20 mouse cellular contexts compared by ENCODE assay signal in the genomic region with DNA sequence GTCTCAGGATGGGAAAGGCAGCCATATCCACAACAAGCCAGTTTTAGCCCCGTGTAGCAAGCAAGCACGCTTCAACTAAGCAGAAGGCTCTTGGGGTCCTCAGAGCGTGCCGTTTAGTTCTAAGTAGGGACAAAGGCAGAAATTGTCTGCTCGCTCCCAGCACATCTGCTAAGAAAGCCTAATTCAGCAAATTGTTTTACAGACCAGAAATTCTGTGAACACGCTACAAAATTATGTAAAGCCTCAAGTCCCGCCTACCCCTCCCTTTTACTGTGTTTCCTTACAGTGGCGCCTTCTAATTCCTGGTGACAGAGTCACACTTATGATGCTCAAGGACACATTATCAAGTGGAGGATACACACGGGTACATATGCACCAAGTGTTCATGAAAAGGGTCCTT.
DNase-seq lines count a peak whose midpoint lies in the region; ATAC-seq and TF ChIP-seq lines count a peak whose summit lies in the region.
"Had no signal": no experiment of that assay in that cellular context is flagged by ENCODE, and none has a peak within 500 bp of the region (broad histone marks: within the 10 kb centered on the region; RNA-seq: fewer than 3 reads in every experiment).

No protein-coding gene starts in this region.

- DNase-seq in forebrain, embryonic 14.5 days (ENCODE audit: low spot score) = peak; percentile 46
- DNase-seq in forebrain, embryonic 11.5 days (ENCODE audit: low spot score) = no peak
- DNase-seq in hindbrain, postnatal 0 days (ENCODE audit: low spot score) = no peak
- no peak for DNase-seq in hindbrain, embryonic 11.5 days (ENCODE audit: low spot score)
- peak; percentile 43 for DNase-seq in Muller cell, postnatal 12 days (ENCODE audit: inconsistent ontology term)
- peak; percentile 53 for DNase-seq in brain, adult 2 months (ENCODE audit: low read depth, low spot score)
- DNase-seq in gastrocnemius, postnatal 14 days = no peak
- DNase-seq in frontal cortex, postnatal 36 days (ENCODE audit: low spot score in 2 of 2) = no peak
- DNase-seq: adrenal gland, adult 8-10 months; adrenal gland, postnatal 36 days; cerebellum, adult 11-12 months; cerebellum, adult 9-11 months; cerebellum, postnatal 36 days; gastrocnemius, postnatal 10 days; heart, adult 2 months; heart, postnatal 14 days; kidney, adult 2 months had no signal

- intact Hi-C loops in gastrocnemius, postnatal 14 days (cut with DNase I; ENCODE audit: low total_unique reads) = no loop called here

- H3K9ac ChIP-seq in forebrain, embryonic 14.5 days (ENCODE audit: low read length) = no peak overlapping the region; the same call in 1 of the 2 replicates
- no peak overlapping the region for H3K9ac ChIP-seq in forebrain, embryonic 11.5 days (ENCODE audit: low read length)
- H3K9ac ChIP-seq in hindbrain, postnatal 0 days (replicated peaks; ENCODE audit: low read length) = no peak overlapping the region
- H3K9ac ChIP-seq in hindbrain, embryonic 11.5 days (ENCODE audit: low read depth, low read length) = no peak overlapping the region
- H3K9ac ChIP-seq: heart, embryonic 15.5 days had no signal

- H3K4me3 ChIP-seq in forebrain, embryonic 14.5 days (ENCODE audit: low read depth, low read length) = no peak overlapping the region
- H3K4me3 ChIP-seq in forebrain, embryonic 11.5 days (ENCODE audit: low read depth, low read length) = no peak overlapping the region
- H3K4me3 ChIP-seq in hindbrain, postnatal 0 days (ENCODE audit: low read length) = no peak overlapping the region
- no peak overlapping the region for H3K4me3 ChIP-seq in hindbrain, embryonic 11.5 days (ENCODE audit: low read depth, low read length)
- H3K4me3 ChIP-seq: heart, adult 2 months; heart, embryonic 15.5 days had no signal

- ATAC-seq in forebrain, embryonic 14.5 days = no peak
- no peak for ATAC-seq in forebrain, embryonic 11.5 days (replicated peaks; ENCODE audit: low FRiP score)
- no peak for ATAC-seq in hindbrain, postnatal 0 days
- ATAC-seq in hindbrain, embryonic 11.5 days (ENCODE audit: low FRiP score) = no peak
- ATAC-seq: intestine, embryonic 16.5 days had no signal

- H3K27me3 ChIP-seq in forebrain, embryonic 14.5 days (replicated peaks; ENCODE audit: control insufficient read depth, insufficient read depth, low read length) = no peaks in the 10 kb centered on the region
- no peaks in the 10 kb centered on the region for H3K27me3 ChIP-seq in forebrain, embryonic 11.5 days (ENCODE audit: control insufficient read depth, insufficient read depth, low read length)
- no peaks in the 10 kb centered on the region for H3K27me3 ChIP-seq in hindbrain, postnatal 0 days (ENCODE audit: insufficient read depth, low read length)
- H3K27me3 ChIP-seq in hindbrain, embryonic 11.5 days (ENCODE audit: control insufficient read depth, insufficient read depth, low read length) = no peaks in the 10 kb centered on the region
- H3K27me3 ChIP-seq: heart, embryonic 15.5 days had no signal

- no peak overlapping the region for H3K4me2 ChIP-seq in forebrain, embryonic 14.5 days (ENCODE audit: low read length)
- no peak overlapping the region for H3K4me2 ChIP-seq in forebrain, embryonic 11.5 days (ENCODE audit: low read depth, low read length, severe bottlenecking)
- no peak overlapping the region for H3K4me2 ChIP-seq in hindbrain, postnatal 0 days (ENCODE audit: low read depth, low read length)
- H3K4me2 ChIP-seq in hindbrain, embryonic 11.5 days (replicated peaks; ENCODE audit: low read depth, low read length) = no peak overlapping the region
- H3K4me2 ChIP-seq: heart, embryonic 11.5 days; heart, embryonic 15.5 days had no signal

- no peaks in the 10 kb centered on the region for H3K36me3 ChIP-seq in forebrain, embryonic 14.5 days (ENCODE audit: control insufficient read depth, insufficient read depth, low read length)
- no peaks in the 10 kb centered on the region for H3K36me3 ChIP-seq in forebrain, embryonic 11.5 days (ENCODE audit: control insufficient read depth, insufficient read depth, low read length)
- H3K36me3 ChIP-seq in hindbrain, postnatal 0 days (ENCODE audit: insufficient read depth, low read length) = no peaks in the 10 kb centered on the region
- H3K36me3 ChIP-seq in hindbrain, embryonic 11.5 days (ENCODE audit: control insufficient read depth, insufficient read depth, low read length) = no peaks in the 10 kb centered on the region
- H3K36me3 ChIP-seq: heart, embryonic 15.5 days had no signal

- H3K27ac ChIP-seq in forebrain, embryonic 14.5 days (ENCODE audit: low read depth, low read length) = no peak overlapping the region
- no peak overlapping the region for H3K27ac ChIP-seq in forebrain, embryonic 11.5 days (ENCODE audit: low read depth, low read length)
- 0 out of 2 replicates have a peak overlapping the region, but pooled peaks have one; percentile 7 for H3K27ac ChIP-seq in hindbrain, postnatal 0 days
- H3K27ac ChIP-seq in hindbrain, embryonic 11.5 days (ENCODE audit: low read depth, low read length) = no peak overlapping the region
- H3K27ac ChIP-seq: heart, adult 2 months; heart, embryonic 15.5 days had no signal

- no peak for TF ChIP-seq CTCF in hindbrain, postnatal 0 days (IDR thresholded peaks at IDR 0.05; ENCODE audit: low read depth)

- WGBS in forebrain, embryonic 14.5 days = 50% methylated on average over 9 of the region's 9 CpGs
- 77% methylated on average over 9 of the region's 9 CpGs for WGBS in forebrain, embryonic 11.5 days
- WGBS in hindbrain, postnatal 0 days = 47% methylated on average over 9 of the region's 9 CpGs
- WGBS in hindbrain, embryonic 11.5 days = 82% methylated on average over 9 of the region's 9 CpGs

- H3K9me3 ChIP-seq in forebrain, embryonic 14.5 days (replicated peaks; ENCODE audit: control insufficient read depth, low read length) = no peaks in the 10 kb centered on the region
- H3K9me3 ChIP-seq in forebrain, embryonic 11.5 days (ENCODE audit: control insufficient read depth, low read length) = no peaks in the 10 kb centered on the region
- H3K9me3 ChIP-seq in hindbrain, postnatal 0 days (ENCODE audit: low read length) = no peaks in the 10 kb centered on the region
- no peaks in the 10 kb centered on the region for H3K9me3 ChIP-seq in hindbrain, embryonic 11.5 days (ENCODE audit: control insufficient read depth, low read length)
- H3K9me3 ChIP-seq: heart, embryonic 15.5 days had no signal

- peaks cover 54% of the 10 kb centered on the region for H3K4me1 ChIP-seq in forebrain, embryonic 14.5 days (ENCODE audit: control insufficient read depth, insufficient read depth, low read length)
- peaks cover 23% of the 10 kb centered on the region for H3K4me1 ChIP-seq in forebrain, embryonic 11.5 days (replicated peaks; ENCODE audit: control insufficient read depth, insufficient read depth, low read length)
- peaks cover 29% of the 10 kb centered on the region for H3K4me1 ChIP-seq in hindbrain, postnatal 0 days (ENCODE audit: insufficient read depth, low read length)
- H3K4me1 ChIP-seq in hindbrain, embryonic 11.5 days (replicated peaks; ENCODE audit: control insufficient read depth, insufficient read depth, low read length) = peaks cover 2% of the 10 kb centered on the region; the same call in 1 of the 2 replicates

Comparison
In these comparisons a context has a peak if more than half of its experiments do, and no peak if none do; other contexts are left out.
1. DNase-seq: peak in forebrain, embryonic 14.5 days (single experiment), Muller cell, postnatal 12 days (single experiment) and brain, adult 2 months (single experiment); none in forebrain, embryonic 11.5 days (single experiment), hindbrain, postnatal 0 days (single experiment), hindbrain, embryonic 11.5 days (single experiment), gastrocnemius, postnatal 14 days (single experiment) and frontal cortex, postnatal 36 days (0 of 2).